Mouse (Mus musculus): ENCODE measurements around the gene Tcn2. TPM values are rescaled to one million over a fixed set of nuclear protein-coding genes. Genes with fewer than 3 reads are reported as not detected.

Tcn2 gene
- polyA plus RNA-seq, 2 experiments from 2014 or later, result 20.4 to 23.1 TPM

- no peak for ATAC-seq
Observed at GRCm38 (mm10) chr11:3893970-3894369, 38.0 kb downstream of the Tcn2 start.

- ATAC-seq, result no peak
Observed at GRCm38 (mm10) chr11:3887331-3887730, 44.6 kb downstream of the Tcn2 start.

GRCm38 (mm10) chr11:3883711-3884110 lies 48.2 kb downstream of the Tcn2 start:
- no peak for ATAC-seq

DNA sequence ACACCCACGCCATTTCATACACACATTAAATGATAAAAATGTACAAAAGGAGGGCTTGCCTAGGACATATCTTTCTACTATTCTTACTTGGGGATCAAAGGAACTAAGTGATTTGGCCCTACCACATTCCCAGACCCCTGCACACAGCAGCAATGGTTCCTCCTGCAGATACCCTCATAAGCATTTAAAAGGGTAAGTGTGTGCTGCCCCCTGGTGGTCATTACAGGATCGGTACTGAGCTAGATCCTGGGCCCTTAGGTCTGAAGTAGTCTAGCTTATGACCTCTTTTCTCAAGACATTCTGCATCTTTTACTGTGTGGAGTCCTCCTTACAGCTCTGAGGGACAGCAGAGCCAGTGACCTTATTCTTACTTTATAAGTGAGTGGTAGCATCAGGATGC lies 52.1 kb downstream of the Tcn2 start:
- no peak for ATAC-seq

- no peak for ATAC-seq
Observed at GRCm38 (mm10) chr11:3878660-3879059, 53.3 kb downstream of the Tcn2 start.

- no peak for ATAC-seq
Observed at GRCm38 (mm10) chr11:3876419-3876818, 55.5 kb downstream of the Tcn2 start.

Other genes with a start within 250 kb of the Tcn2 start
- gene Osbp2, start 68.3 kb downstream of the Tcn2 start, polyA plus RNA-seq (2017; shearing (Covaris generic)), result not detected
- not detected for gene 4921536K21Rik, start 37.1 kb downstream of the Tcn2 start, polyA plus RNA-seq (2017; shearing (Covaris generic))
- under 1 TPM; 0.10 to 0.20 TPM for gene Dusp18, start 36.9 kb downstream of the Tcn2 start, polyA plus RNA-seq (2017; shearing (Covaris generic))
- 1 to 10 TPM; 1.1 to 1.2 TPM for gene Slc35e4, start 17.5 kb downstream of the Tcn2 start, polyA plus RNA-seq (2017; shearing (Covaris generic))
- gene Pes1, start 31.8 kb upstream of the Tcn2 start, polyA plus RNA-seq (2017; shearing (Covaris generic)), result 10 to 100 TPM; 45.6 to 74.8 TPM
- gene 4930556J24Rik, start 44.6 kb upstream of the Tcn2 start, polyA plus RNA-seq (2017; shearing (Covaris generic)), result not detected
- gene Gal3st1, start 51.5 kb upstream of the Tcn2 start, polyA plus RNA-seq (2017; shearing (Covaris generic)), result not detected
- gene Sec14l4, start 99.3 kb upstream of the Tcn2 start, polyA plus RNA-seq (2017; shearing (Covaris generic)), result not detected
- gene Sec14l3, start 132.7 kb upstream of the Tcn2 start, polyA plus RNA-seq (2017; shearing (Covaris generic)), result not detected
- gene Mtfp1, start 163.3 kb upstream of the Tcn2 start, polyA plus RNA-seq (2017; shearing (Covaris generic)), result 1 to 10 TPM; 1.4 to 2.8 TPM
- 1 to 10 TPM in 1 of 2 experiments, under 1 TPM in 1; 0.48 to 1.2 TPM for gene Sec14l2, start 191.3 kb upstream of the Tcn2 start, polyA plus RNA-seq (2017; shearing (Covaris generic))
- 10 to 100 TPM in 1 of 2 experiments, 1 to 10 TPM in 1; 8.8 to 11.5 TPM for gene Rnf215, start 203.0 kb upstream of the Tcn2 start, polyA plus RNA-seq (2017; shearing (Covaris generic))
- 1 to 10 TPM; 1.4 to 2.7 TPM for gene Ccdc157, start 228.1 kb upstream of the Tcn2 start, polyA plus RNA-seq (2017; shearing (Covaris generic))
- gene Sf3a1, start 228.2 kb upstream of the Tcn2 start, polyA plus RNA-seq (2017; shearing (Covaris generic)), result 10 to 100 TPM; 49.6 to 53.0 TPM

Data from activated CD4-positive, CD25-positive, alpha-beta regulatory T cell, adult 4 months (primary cell).